Mouse (Mus musculus) spleen, adult 2 months (tissue): ENCODE data around the gene Ehhadh. TPM values are rescaled to one million over a fixed set of nuclear protein-coding genes. Genes with fewer than 3 reads are reported as not detected.

ENCODE experiments used
- DNase-seq, 2 experiments: peaks; one replicate each; pipeline versions ENCODE4 v3.0.0 to v3.0.0-alpha.2; 2012 to 2021; ENCODE audit warnings: low spot score in 2 of 2, low read depth in 1 of 2
- H3K27ac ChIP-seq: fragments of 200-500 bp; 2 replicates; pipeline ENCODE4 v1.5.1; 2012; ENCODE audit warnings: low read length, inconsistent platforms; ENCODE audit not compliant: insufficient read depth
- H3K27me3 ChIP-seq: fragments of 200-500 bp; 2 replicates; pipeline ENCODE4 v1.6.1; 2012; ENCODE audit warnings: mild to moderate bottlenecking, moderate library complexity, low read length, inconsistent platforms; ENCODE audit not compliant: control insufficient read depth, insufficient read depth
- H3K36me3 ChIP-seq: fragments of 200-500 bp; 2 replicates; pipeline ENCODE4 v1.6.1; 2012; ENCODE audit warnings: mild to moderate bottlenecking, low read length, inconsistent platforms; ENCODE audit not compliant: control insufficient read depth, insufficient read depth
- H3K4me1 ChIP-seq: fragments of 200-500 bp; 2 replicates; pipeline ENCODE4 v1.6.1; 2011; ENCODE audit warnings: inconsistent platforms; ENCODE audit not compliant: control insufficient read depth, insufficient read depth, insufficient read length
- H3K4me3 ChIP-seq: fragments of 200-500 bp; 2 replicates; pipeline ENCODE4 v1.5.1; 2011; ENCODE audit warnings: mild to moderate bottlenecking, inconsistent platforms; ENCODE audit not compliant: insufficient read depth, insufficient read length; ENCODE audit errors: extremely low read depth
- CTCF ChIP-seq: fragments of 200-500 bp; IDR thresholded peaks from 2 replicates; pipeline ENCODE4 v1.5.1; 2011; ENCODE audit warnings: mild to moderate bottlenecking, inconsistent platforms; ENCODE audit not compliant: insufficient read depth, insufficient read length, insufficient replicate concordance; ENCODE audit errors: extremely low read depth
- POLR2A ChIP-seq: fragments of 200-500 bp; IDR thresholded peaks from 2 replicates; pipeline ENCODE4 v1.6.1; 2011; ENCODE audit warnings: low read depth, low read length, inconsistent platforms
- WGBS: fragments of 180-500 bp; shearing (Covaris S2); methylation state at CpG from one replicate; pipeline ENCODE4 v1.1.7; 2018; 5-methylcytosine and 5-hydroxymethylcytosine counted together
- polyA plus RNA-seq: library from polyadenylated mRNA; depleted of rRNA; stranded (reverse); fragments of >200 nt; gene quantifications from 2 replicates; pipeline ENCODE4 v1.2.3, GENCODE M21; 2012

Gene Ehhadh
- polyA plus RNA-seq, 1 experiment, result 1.4 TPM

GRCm38 (mm10) chr16:21830784-21831183 lies 43.2 kb upstream of the Ehhadh start:
- Histone ChIP-seq H3K4me1 (peaks cover 3% of the 10 kb centered on the region; the same call in 1 of the 2 replicates), H3K4me3 (no peak overlapping the region)
- WGBS, result 87% methylated on average over 6 of the region's 6 CpGs

GRCm38 (mm10) chr16:21829711-21830110 lies 42.1 kb upstream of the Ehhadh start:
- Histone ChIP-seq H3K27me3 (no peaks in the 10 kb centered on the region), H3K4me1 (no peaks in the 10 kb centered on the region), H3K27ac (no peak overlapping the region), H3K36me3 (no peaks in the 10 kb centered on the region), H3K4me3 (no peak overlapping the region)
- TF ChIP-seq CTCF (no peak), POLR2A (no peak)
- 12% methylated on average over 5 of the region's 5 CpGs for WGBS
- no peak for DNase-seq

More at GRCm38 (mm10) chr16:21830784-21831183, 43.2 kb upstream of the Ehhadh start:
- Histone ChIP-seq H3K36me3 (no peaks in the 10 kb centered on the region), H3K27me3 (no peaks in the 10 kb centered on the region), H3K27ac (no peak overlapping the region)
- TF ChIP-seq CTCF (no peak), POLR2A (no peak)
- no peak for DNase-seq

GRCm38 (mm10) chr16:21827581-21827980 lies 40.0 kb upstream of the Ehhadh start:
- H3K27ac ChIP-seq, result no peak overlapping the region
- no peak overlapping the region for H3K4me3 ChIP-seq
- H3K36me3 ChIP-seq, result no peaks in the 10 kb centered on the region
- H3K27me3 ChIP-seq, result no peaks in the 10 kb centered on the region
- no peak for DNase-seq
- no peak for TF ChIP-seq POLR2A
- H3K4me1 ChIP-seq, result no peaks in the 10 kb centered on the region
- WGBS, result 39% methylated on average over 4 of the region's 4 CpGs

- TF ChIP-seq POLR2A (no peak), CTCF (no peak)
- Histone ChIP-seq H3K4me3 (no peak overlapping the region), H3K4me1 (no peaks in the 10 kb centered on the region), H3K27ac (no peak overlapping the region), H3K27me3 (no peaks in the 10 kb centered on the region), H3K36me3 (no peaks in the 10 kb centered on the region)
- no peak for DNase-seq
- 25% methylated on average over 4 of the region's 4 CpGs for WGBS
Observed at GRCm38 (mm10) chr16:21827153-21827552, 39.5 kb upstream of the Ehhadh start.

GRCm38 (mm10) chr16:21825612-21826031 lies 38.0 kb upstream of the Ehhadh start:
- DNase-seq, result no peak
- Histone ChIP-seq H3K27me3 (no peaks in the 10 kb centered on the region), H3K27ac (no peak overlapping the region), H3K4me3 (no peak overlapping the region), H3K36me3 (no peaks in the 10 kb centered on the region), H3K4me1 (no peaks in the 10 kb centered on the region)
- TF ChIP-seq CTCF (no peak), POLR2A (no peak)
- 85% methylated on average over 9 of the region's 9 CpGs for WGBS

- WGBS, result 77% methylated on average over 8 of the region's 8 CpGs
- Histone ChIP-seq H3K36me3 (no peaks in the 10 kb centered on the region), H3K27me3 (no peaks in the 10 kb centered on the region), H3K4me3 (no peak overlapping the region), H3K27ac (no peak overlapping the region), H3K4me1 (peaks cover 2% of the 10 kb centered on the region; the same call in 1 of the 2 replicates)
- DNase-seq, result no peak
- TF ChIP-seq POLR2A (no peak), CTCF (no peak)
Observed at GRCm38 (mm10) chr16:21818629-21819028, 31.0 kb upstream of the Ehhadh start.

GRCm38 (mm10) chr16:21818132-21818531 lies 30.5 kb upstream of the Ehhadh start:
- Histone ChIP-seq H3K27me3 (no peaks in the 10 kb centered on the region), H3K36me3 (no peaks in the 10 kb centered on the region), H3K27ac (no peak overlapping the region), H3K4me1 (peaks cover 2% of the 10 kb centered on the region; the same call in 1 of the 2 replicates), H3K4me3 (no peak overlapping the region)
- WGBS, result 51% methylated on average over 9 of the region's 9 CpGs
- no peak for TF ChIP-seq POLR2A
- TF ChIP-seq CTCF, result no peak
- no peak for DNase-seq
